Mouse (Mus musculus) monocyte, adult 59 days (primary cell): ENCODE measurements around the gene Ccdc157. TPM values are rescaled to one million over a fixed set of nuclear protein-coding genes. Genes with fewer than 3 reads are reported as not detected.

Experiments used
- total RNA-seq, 2 experiments: library from RNA; stranded (reverse); gene quantifications; one replicate each; pipeline ENCODE4 v1.2.4; 2023

Ccdc157 gene
- total RNA-seq: 1 to 10 TPM; 1.0 to 1.1 TPM

DNA sequence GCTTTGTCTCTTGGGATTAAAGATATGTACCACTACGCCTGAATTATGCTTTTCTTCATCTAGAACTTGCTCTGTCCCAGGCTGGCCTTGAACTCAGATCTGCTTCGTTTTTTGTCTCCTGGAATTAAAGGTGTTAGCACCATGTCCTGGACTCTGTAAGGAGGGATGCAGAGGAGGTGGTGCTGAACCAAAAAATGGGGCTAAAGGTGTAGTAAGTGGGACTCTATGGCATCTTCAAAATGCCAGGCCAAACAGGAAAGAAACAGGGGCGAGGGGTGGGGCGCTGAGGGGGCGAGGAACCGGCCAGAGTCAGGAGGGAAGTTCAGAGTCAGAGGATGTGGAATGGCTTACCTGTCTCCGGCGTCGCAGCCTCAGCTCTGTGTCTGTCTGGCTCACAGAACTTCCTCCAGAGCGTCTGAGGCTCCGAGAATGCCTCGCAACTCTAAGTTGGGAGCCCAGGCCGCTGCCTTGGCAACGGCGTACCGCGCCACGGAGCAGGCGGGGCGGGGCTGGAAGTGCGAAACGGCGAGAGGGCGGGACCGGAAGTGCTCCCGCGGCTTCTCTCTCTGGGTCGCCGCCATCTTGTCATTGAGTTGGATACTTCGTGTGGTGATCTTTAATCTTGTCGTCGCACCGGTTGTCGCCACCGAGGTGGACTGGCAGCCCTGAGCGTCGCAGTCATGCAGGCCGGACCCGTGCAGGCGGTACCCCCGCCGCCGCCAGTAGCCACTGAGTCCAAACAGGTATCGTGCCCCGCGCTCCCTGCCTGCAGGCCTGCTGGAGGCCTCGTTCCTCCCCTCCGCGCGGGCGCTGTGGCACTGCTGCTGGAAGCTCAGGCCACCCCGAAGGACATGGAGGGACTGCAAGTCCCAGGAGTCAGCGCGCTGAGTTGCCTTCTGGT is at the start of gene Ccdc157, which contains the start of gene Sf3a1:
Gene Ccdc157 (minus strand): TSS at position 486 of the 901 bp plus-strand sequence.
Gene Sf3a1 (plus strand): TSS at position 543 of the 901 bp plus-strand sequence.

GRCm38 (mm10) chr11:4186486-4187317 is 26.6 kb upstream of the Ccdc157 start, which contains the start of gene Tbc1d10a:
Gene Tbc1d10a (plus strand): TSS chr11:4186789.

DNA sequence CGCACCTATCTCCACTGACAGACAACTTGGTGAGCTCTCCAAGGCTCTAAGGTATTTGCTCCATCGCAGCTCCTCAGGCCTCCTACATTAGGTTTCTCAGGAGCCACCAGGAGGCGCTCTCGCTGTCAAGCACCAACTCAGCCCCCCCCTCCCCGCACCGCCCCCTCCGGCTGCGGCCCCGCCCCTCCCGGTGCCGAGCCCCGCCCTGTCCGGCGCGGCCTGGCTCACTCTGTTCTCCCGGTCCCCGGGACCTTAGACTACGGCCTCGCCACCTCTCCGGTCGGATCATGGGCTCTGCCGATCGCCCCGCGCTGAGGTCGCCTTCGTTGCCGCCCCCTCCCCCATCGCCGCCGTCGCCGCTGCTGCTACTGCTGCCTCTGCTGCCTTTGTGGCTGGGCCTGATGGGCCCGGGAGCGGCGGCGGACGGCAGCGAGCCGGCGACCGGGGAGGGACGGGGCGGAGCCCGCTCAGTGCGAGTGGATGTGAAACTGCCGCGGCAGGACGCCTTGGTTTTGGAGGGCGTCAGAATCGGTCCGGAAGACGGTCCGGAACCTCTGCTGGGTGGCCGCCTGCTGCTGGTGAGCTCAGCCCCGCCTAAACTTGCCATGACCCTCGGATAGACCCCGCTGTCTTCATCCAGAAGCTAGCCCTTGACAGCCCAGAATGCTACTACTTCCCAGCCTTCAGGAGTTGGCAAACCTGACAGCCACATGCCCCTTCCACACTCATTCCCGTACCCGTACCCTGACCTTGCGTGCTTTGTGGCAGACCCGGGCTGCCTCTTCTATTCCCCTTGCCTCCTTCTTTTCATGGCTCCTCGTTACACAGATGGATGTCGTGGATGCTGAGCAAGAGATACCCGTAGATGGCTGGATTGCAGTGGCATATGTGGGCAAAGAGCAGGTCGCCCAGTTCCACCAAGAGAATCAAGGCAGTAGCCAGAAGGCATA is 24.8 kb downstream of the Ccdc157 start, which contains the start of gene Rnf215:
Gene Rnf215 (plus strand): TSS at position 217 of the 950 bp plus-strand sequence.

DNA sequence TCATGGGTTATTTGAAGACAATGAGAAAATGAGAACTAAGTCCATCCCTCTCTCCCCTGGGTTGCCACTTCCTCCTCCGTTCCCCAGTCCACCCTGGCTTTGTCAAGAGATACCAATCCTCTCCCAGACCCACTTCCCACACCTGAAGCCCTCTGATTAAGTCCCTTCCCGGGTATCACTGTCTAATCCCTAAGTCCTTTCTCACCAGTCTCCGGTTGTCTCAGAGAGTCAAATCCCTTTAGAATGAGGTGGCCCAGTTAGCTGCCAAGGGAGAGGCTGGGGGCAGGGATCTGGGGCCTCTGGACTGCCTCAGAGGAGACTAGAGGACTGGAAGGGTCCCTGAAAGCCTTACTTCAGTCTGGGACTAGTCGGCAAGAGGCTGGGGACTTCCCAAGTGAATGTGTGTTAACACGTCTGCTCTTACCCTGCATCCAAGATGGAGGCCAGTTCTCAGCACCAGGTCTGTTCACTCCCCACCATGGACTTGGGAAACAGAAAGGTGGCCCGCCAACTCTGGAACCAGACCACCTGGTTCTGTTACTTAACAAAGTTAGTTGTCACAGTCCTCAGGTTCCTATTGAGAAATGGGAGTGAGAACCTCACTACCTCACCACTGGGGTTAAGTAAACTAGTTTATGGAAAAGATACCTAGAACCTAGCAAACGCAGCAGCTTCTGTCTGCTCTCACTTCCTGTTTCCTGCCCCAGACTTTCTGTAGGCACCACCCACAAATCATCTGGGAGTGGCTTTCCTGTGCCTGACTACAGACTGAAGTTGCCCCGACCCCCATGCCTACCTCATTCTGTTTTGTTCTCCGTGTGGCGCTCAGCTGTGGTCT is 37.1 kb downstream of the Ccdc157 start, which contains the start of gene Sec14l2:
Gene Sec14l2 (minus strand): TSS at position 674 of the 838 bp plus-strand sequence.

GRCm38 (mm10) chr11:4095171-4096053 is 64.7 kb downstream of the Ccdc157 start, which contains the start of gene Mtfp1:
Gene Mtfp1 (minus strand): TSS chr11:4095445.

Other genes starting within 250 kb of the Ccdc157 start
- gene Slc35e4, start 245.6 kb downstream of the Ccdc157 start, total RNA-seq: 10 to 100 TPM; 27.1 to 29.5 TPM
- 100 to 1,000 TPM; 108 to 152 TPM for gene Tcn2, start 228.1 kb downstream of the Ccdc157 start, total RNA-seq
- 10 to 100 TPM; 62.3 to 64.0 TPM for gene Pes1, start 196.3 kb downstream of the Ccdc157 start, total RNA-seq
- gene 4930556J24Rik, start 183.5 kb downstream of the Ccdc157 start, total RNA-seq: not detected
- not detected for gene Gal3st1, start 176.7 kb downstream of the Ccdc157 start, total RNA-seq
- gene Sec14l4, start 128.8 kb downstream of the Ccdc157 start, total RNA-seq: not detected
- not detected for gene Sec14l3, start 95.5 kb downstream of the Ccdc157 start, total RNA-seq
- gene Mtfp1, start 64.8 kb downstream of the Ccdc157 start, total RNA-seq: under 1 TPM; 0.47 to 0.88 TPM
- gene Sec14l2, start 36.9 kb downstream of the Ccdc157 start, total RNA-seq: under 1 TPM in 1 of 2 experiments, not detected in 1; 0.33 TPM
- 10 to 100 TPM; 21.5 to 30.7 TPM for gene Rnf215, start 25.1 kb downstream of the Ccdc157 start, total RNA-seq
- gene Sf3a1, start 57 bp upstream of the Ccdc157 start, total RNA-seq: 10 to 100 TPM; 29.3 to 31.8 TPM
- gene Tbc1d10a, start 26.5 kb upstream of the Ccdc157 start, total RNA-seq: 10 to 100 TPM; 36.5 to 38.7 TPM
- 1 to 10 TPM; 2.6 to 4.3 TPM for gene Castor1, start 57.9 kb upstream of the Ccdc157 start, total RNA-seq
- 10 to 100 TPM; 74.4 to 81.8 TPM for gene Osm, start 76.1 kb upstream of the Ccdc157 start, total RNA-seq
- 1 to 10 TPM; 2.3 to 3.4 TPM for gene Lif, start 97.3 kb upstream of the Ccdc157 start, total RNA-seq